Mouse (Mus musculus): ENCODE measurements at regions not wholly inside any gene's neighbourhood (a gene's known extent, or its start where the extent isn't known, plus 50 kb on each side); places are given as distances from the start of the nearest gene placed in this dataset.

DNA sequence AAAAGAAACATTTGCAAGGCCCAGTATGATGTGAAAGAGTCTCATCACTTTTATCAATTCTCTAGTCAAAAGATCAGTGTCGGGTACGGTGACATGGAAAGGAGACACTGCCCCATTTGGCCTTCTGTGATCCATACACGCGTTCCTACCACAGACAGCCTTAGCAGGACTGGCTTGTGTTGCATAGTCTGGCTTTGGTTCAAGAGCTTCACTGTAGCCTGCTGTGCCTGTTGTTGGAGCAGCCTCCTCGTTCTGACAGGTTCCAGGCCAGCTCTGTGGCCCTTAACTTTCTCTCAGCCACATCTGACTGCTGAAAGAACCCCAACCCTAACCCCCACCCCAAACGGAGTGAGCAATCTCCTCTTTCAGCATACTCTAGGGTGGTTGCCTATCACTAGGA lies 99.9 kb downstream of the Chst1 start:
- Histone ChIP-seq H3K27me3 (ENCODE audit: control insufficient read depth, insufficient read depth, low read length) (no peaks in the 10 kb centered on the region), H3K36me3 (ENCODE audit: control insufficient read depth, insufficient read depth, low read length) (no peaks in the 10 kb centered on the region), H3K4me3 (ENCODE audit: extremely low read depth, insufficient read depth, insufficient read length) (no peak overlapping the region), H3K4me1 (ENCODE audit: control insufficient read depth, insufficient read depth, insufficient read length) (no peaks in the 10 kb centered on the region), H3K27ac (ENCODE audit: insufficient read depth, low read length) (no peak overlapping the region)
- DNase-seq (ENCODE audit: low read depth in 1 of 2, low spot score in 2 of 2): no peak
- TF ChIP-seq POLR2A (IDR thresholded peaks at IDR 0.05; ENCODE audit: low read depth, low read length): no peak
- no peak for TF ChIP-seq CTCF (IDR thresholded peaks at IDR 0.05; ENCODE audit: extremely low read depth, insufficient read depth, insufficient read length, insufficient replicate concordance)
- WGBS: 80% methylated on average over 6 of the region's 6 CpGs

- Histone ChIP-seq H3K27me3 (ENCODE audit: control insufficient read depth, insufficient read depth, low read length) (no peaks in the 10 kb centered on the region), H3K4me3 (ENCODE audit: extremely low read depth, insufficient read depth, insufficient read length) (no peak overlapping the region), H3K36me3 (ENCODE audit: control insufficient read depth, insufficient read depth, low read length) (no peaks in the 10 kb centered on the region), H3K27ac (ENCODE audit: insufficient read depth, low read length) (no peak overlapping the region), H3K4me1 (ENCODE audit: control insufficient read depth, insufficient read depth, insufficient read length) (no peaks in the 10 kb centered on the region)
- DNase-seq (ENCODE audit: low read depth in 1 of 2, low spot score in 2 of 2): no peak
- TF ChIP-seq CTCF (IDR thresholded peaks at IDR 0.05; ENCODE audit: extremely low read depth, insufficient read depth, insufficient read length, insufficient replicate concordance) (no peak), POLR2A (IDR thresholded peaks at IDR 0.05; ENCODE audit: low read depth, low read length) (no peak)
- WGBS: 75% methylated on average over 3 of the region's 3 CpGs
These were observed 104.5 kb downstream of the Chst1 start for GRCm38 (mm10) chr2:92704035-92704434.

DNA sequence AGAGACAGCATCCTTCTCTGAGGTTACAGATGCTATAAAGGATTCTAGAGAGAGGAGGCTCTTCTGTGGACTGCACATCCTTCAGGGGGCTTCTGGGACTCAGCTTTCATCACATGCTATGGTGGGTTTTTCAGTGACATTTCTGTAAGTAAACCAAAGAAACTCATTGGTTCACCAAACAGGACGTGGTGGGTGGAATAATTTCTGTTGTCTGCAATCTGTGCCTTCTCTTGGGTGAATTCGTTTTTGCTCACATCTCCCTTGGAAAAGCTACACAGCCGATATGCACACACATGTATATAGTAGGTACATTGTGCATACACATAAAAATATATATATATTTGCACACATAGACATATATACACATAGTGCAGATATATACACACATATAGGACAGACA lies 110.2 kb downstream of the Chst1 start:
- H3K27ac ChIP-seq (ENCODE audit: insufficient read depth, low read length): no peak overlapping the region
- H3K27me3 ChIP-seq (ENCODE audit: control insufficient read depth, insufficient read depth, low read length): no peaks in the 10 kb centered on the region
- no peaks in the 10 kb centered on the region for H3K4me1 ChIP-seq (ENCODE audit: control insufficient read depth, insufficient read depth, insufficient read length)
- no peaks in the 10 kb centered on the region for H3K36me3 ChIP-seq (ENCODE audit: control insufficient read depth, insufficient read depth, low read length)
- no peak overlapping the region for H3K4me3 ChIP-seq (ENCODE audit: extremely low read depth, insufficient read depth, insufficient read length)
- 71% methylated on average over 3 of the region's 3 CpGs for WGBS
- no peak for DNase-seq (ENCODE audit: low read depth in 1 of 2, low spot score in 2 of 2)
- TF ChIP-seq POLR2A (IDR thresholded peaks at IDR 0.05; ENCODE audit: low read depth, low read length): no peak
- no peak for TF ChIP-seq CTCF (IDR thresholded peaks at IDR 0.05; ENCODE audit: extremely low read depth, insufficient read depth, insufficient read length, insufficient replicate concordance)

GRCm38 (mm10) chr2:92711122-92711777 lies 111.7 kb downstream of the Chst1 start:
- 52% methylated on average over 15 of the region's 15 CpGs for WGBS
- no peaks in the 10 kb centered on the region for H3K36me3 ChIP-seq (ENCODE audit: control insufficient read depth, insufficient read depth, low read length)
- no peaks in the 10 kb centered on the region for H3K4me1 ChIP-seq (ENCODE audit: control insufficient read depth, insufficient read depth, insufficient read length)
- H3K27me3 ChIP-seq (ENCODE audit: control insufficient read depth, insufficient read depth, low read length): no peaks in the 10 kb centered on the region
- TF ChIP-seq CTCF (IDR thresholded peaks at IDR 0.05; ENCODE audit: extremely low read depth, insufficient read depth, insufficient read length, insufficient replicate concordance): no peak
- TF ChIP-seq POLR2A (IDR thresholded peaks at IDR 0.05; ENCODE audit: low read depth, low read length): no peak
- DNase-seq (ENCODE audit: low read depth in 1 of 2, low spot score in 2 of 2): no peak
- no peak overlapping the region for H3K4me3 ChIP-seq (ENCODE audit: extremely low read depth, insufficient read depth, insufficient read length)
- H3K27ac ChIP-seq (ENCODE audit: insufficient read depth, low read length): no peak overlapping the region

GRCm38 (mm10) chr2:92712266-92713144 lies 113.0 kb downstream of the Chst1 start:
- 82% methylated on average over 11 of the region's 11 CpGs for WGBS
- no peaks in the 10 kb centered on the region for H3K27me3 ChIP-seq (ENCODE audit: control insufficient read depth, insufficient read depth, low read length)

GRCm38 (mm10) chr2:92717706-92718105 lies 118.2 kb downstream of the Chst1 start:
- Histone ChIP-seq H3K4me3 (ENCODE audit: extremely low read depth, insufficient read depth, insufficient read length) (no peak overlapping the region), H3K4me1 (ENCODE audit: control insufficient read depth, insufficient read depth, insufficient read length) (no peaks in the 10 kb centered on the region), H3K36me3 (ENCODE audit: control insufficient read depth, insufficient read depth, low read length) (no peaks in the 10 kb centered on the region), H3K27ac (ENCODE audit: insufficient read depth, low read length) (no peak overlapping the region), H3K27me3 (ENCODE audit: control insufficient read depth, insufficient read depth, low read length) (no peaks in the 10 kb centered on the region)
- WGBS: 88% methylated on average over 3 of the region's 3 CpGs
- no peak for DNase-seq (ENCODE audit: low read depth in 1 of 2, low spot score in 2 of 2)
- TF ChIP-seq POLR2A (IDR thresholded peaks at IDR 0.05; ENCODE audit: low read depth, low read length) (no peak), CTCF (IDR thresholded peaks at IDR 0.05; ENCODE audit: extremely low read depth, insufficient read depth, insufficient read length, insufficient replicate concordance) (no peak)

More at GRCm38 (mm10) chr2:92712266-92713144, 113.0 kb downstream of the Chst1 start:
- H3K36me3 ChIP-seq (ENCODE audit: control insufficient read depth, insufficient read depth, low read length): no peaks in the 10 kb centered on the region
- no peak overlapping the region for H3K4me3 ChIP-seq (ENCODE audit: extremely low read depth, insufficient read depth, insufficient read length)
- no peak for DNase-seq (ENCODE audit: low read depth in 1 of 2, low spot score in 2 of 2)
- H3K4me1 ChIP-seq (ENCODE audit: control insufficient read depth, insufficient read depth, insufficient read length): no peaks in the 10 kb centered on the region
- no peak for TF ChIP-seq CTCF (IDR thresholded peaks at IDR 0.05; ENCODE audit: extremely low read depth, insufficient read depth, insufficient read length, insufficient replicate concordance)
- no peak for TF ChIP-seq POLR2A (IDR thresholded peaks at IDR 0.05; ENCODE audit: low read depth, low read length)
- no peak overlapping the region for H3K27ac ChIP-seq (ENCODE audit: insufficient read depth, low read length)

DNA sequence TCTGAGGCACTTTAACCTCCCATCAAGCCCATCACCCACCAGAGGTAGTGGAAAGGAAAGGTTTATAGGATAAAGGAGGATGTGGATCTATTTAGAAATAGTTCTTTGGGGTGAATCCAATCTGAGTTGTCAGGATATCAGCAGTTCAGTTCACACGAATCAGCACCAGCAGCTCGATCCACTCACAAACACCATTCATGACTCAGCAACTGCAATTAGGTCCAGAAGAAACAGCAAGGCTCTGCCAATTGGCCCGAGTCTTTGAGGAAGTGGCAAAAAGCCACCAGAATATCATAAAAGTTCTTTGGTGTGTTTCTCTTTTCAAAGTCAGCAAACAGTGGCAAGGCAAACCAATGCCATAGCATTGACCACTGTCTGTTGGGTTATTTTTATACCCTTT lies 122.4 kb downstream of the Chst1 start:
- no peak overlapping the region for H3K27ac ChIP-seq (ENCODE audit: insufficient read depth, low read length)
- 55% methylated on average over 3 of the region's 3 CpGs for WGBS
- H3K27me3 ChIP-seq (ENCODE audit: control insufficient read depth, insufficient read depth, low read length): no peaks in the 10 kb centered on the region
- no peak overlapping the region for H3K4me3 ChIP-seq (ENCODE audit: extremely low read depth, insufficient read depth, insufficient read length)
- TF ChIP-seq CTCF (IDR thresholded peaks at IDR 0.05; ENCODE audit: extremely low read depth, insufficient read depth, insufficient read length, insufficient replicate concordance) (no peak), POLR2A (IDR thresholded peaks at IDR 0.05; ENCODE audit: low read depth, low read length) (no peak)
- no peaks in the 10 kb centered on the region for H3K4me1 ChIP-seq (ENCODE audit: control insufficient read depth, insufficient read depth, insufficient read length)
- H3K36me3 ChIP-seq (ENCODE audit: control insufficient read depth, insufficient read depth, low read length): no peaks in the 10 kb centered on the region
- no peak for DNase-seq (ENCODE audit: low read depth in 1 of 2, low spot score in 2 of 2)
